Mouse (Mus musculus) spleen, adult 2 months (tissue): Measurements from ENCODE around the gene Bag3.

Experiments used
- CTCF ChIP-seq: fragments of 200-500 bp; IDR thresholded peaks from 2 replicates; pipeline ENCODE4 v1.5.1; 2011; ENCODE audit warnings: mild to moderate bottlenecking, inconsistent platforms; ENCODE audit not compliant: insufficient read depth, insufficient read length, insufficient replicate concordance; ENCODE audit errors: extremely low read depth
- POLR2A ChIP-seq: fragments of 200-500 bp; IDR thresholded peaks from 2 replicates; pipeline ENCODE4 v1.6.1; 2011; ENCODE audit warnings: low read depth, low read length, inconsistent platforms

- TF ChIP-seq CTCF: no peak
- TF ChIP-seq POLR2A: no peak
These were observed 17.3 kb downstream of the Bag3 start for GRCm38 (mm10) chr7:128540734-128541133.
